Mouse (Mus musculus): Measurements from ENCODE around the gene Naa30.

Gene Naa30

DNA sequence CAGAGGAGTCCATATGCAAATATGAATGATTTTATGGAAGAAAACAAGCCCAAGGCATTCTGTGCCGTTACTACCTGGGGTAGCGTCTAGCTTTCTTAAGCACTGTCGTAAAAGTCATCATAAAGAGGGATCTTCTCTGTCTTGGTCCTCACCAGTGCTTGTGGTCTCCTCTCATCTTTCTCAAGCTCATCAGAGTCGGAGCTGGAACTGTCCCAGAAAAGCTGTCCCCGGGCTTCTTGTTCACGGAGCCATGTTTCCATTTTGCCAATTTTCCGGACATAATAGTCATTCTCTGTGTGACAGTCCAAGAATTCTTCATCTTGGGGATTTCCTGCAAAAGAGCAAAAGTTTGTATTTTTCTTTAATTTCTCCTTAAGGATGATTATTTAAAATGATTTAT is 54.4 kb downstream of the Naa30 start:
- DNase-seq (ENCODE audit: low spot score in 2 of 2): no peak

DNA sequence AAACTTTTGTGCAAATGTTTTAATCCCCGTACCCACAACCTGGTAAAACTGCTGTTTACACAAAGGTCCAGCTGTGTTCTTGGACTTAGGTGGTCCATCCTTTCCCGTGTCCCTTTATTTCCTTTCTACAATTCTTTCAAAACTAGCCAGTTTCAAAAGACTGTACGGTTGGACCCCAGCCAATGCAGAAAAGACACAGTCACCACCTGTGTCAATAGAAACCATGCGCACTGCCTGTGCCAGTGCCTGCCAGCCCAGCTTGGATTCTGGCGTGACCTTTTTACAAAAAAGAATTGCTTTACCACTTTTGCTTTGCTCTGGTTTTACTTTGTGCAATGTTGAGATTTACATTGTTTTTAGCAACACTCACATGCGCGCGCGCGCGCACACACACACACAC is 55.0 kb downstream of the Naa30 start:
- DNase-seq (ENCODE audit: low spot score in 2 of 2): no peak

DNA sequence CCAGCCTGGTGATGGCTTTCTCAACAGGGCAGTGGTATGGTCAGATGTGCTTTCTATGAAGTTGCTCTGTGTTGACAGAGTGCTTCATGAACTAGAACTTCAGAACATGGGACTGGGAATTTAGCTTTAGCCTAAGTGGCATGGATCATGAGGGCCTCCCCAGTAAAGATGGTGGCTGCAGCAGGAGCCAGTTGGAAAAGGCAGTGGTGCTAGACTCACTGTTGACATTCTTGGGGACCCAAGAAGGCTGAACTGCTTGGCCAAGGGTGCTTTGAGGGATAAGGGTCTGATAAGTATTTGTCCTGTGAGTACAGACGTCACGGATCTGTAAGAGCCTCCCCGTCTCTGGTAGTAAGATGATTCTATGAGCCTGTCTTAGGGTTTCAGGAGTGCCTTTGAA is 59.8 kb downstream of the Naa30 start:
- DNase-seq (ENCODE audit: low spot score in 2 of 2): no peak

DNA sequence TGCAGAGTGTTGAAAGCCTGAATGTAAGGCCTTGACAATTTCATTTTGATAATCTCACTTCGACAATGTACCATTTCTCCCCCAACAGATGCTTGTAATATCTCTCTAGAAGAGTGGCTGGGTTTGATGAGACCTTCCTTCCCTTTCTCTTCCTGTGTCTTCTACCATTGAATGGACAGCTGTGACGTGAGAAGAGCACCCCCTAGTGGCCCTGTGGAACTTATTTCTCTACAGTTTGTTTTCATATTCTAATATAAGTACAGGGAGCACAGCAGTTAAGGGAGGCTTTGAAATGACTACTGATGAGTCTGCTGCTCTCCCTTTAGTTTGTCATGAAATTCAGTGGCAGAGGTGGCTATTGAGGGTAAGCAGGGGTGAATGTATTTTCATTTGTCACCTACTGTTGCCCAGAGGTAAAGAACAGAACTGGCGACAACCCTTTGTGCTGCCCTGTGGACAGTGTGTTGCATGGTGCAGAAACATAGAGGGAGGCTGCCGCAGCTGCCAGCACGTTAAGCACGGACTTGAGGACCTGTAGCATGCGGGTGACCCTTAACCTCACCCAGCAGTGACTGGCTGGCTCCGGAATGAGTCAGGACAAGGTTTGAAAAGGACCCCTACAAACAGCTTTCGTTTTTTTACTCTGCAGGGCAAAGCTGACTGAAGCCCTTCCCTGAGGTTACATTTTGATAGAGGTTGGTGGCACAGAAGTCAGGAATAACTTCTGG is 62.9 kb downstream of the Naa30 start:
- no peak for DNase-seq (ENCODE audit: low spot score in 2 of 2)

DNA sequence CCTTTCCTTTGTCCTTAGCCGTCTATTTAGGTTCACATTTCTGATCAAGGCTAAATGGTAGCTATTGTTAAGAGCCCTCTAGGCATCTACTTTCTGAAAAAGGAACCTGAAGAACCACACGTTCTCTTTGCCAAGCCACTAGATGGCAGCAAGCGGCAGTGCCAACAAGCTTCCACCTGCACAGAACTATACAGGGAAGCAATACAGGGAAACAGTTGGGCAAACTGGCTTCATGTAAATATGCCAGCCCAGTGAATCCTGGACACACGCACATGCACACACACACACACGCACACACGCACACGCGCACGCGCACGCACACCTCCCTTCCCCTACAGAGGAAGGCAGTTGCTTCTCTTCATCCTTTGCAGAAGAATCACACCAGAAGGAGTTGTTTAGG is 66.2 kb downstream of the Naa30 start:
- DNase-seq (ENCODE audit: low spot score in 2 of 2): peak in 1 of 2 experiments; percentile 23

All from urinary bladder, postnatal 4 days (tissue).